Mouse (Mus musculus): ENCODE data around the gene Coq10b.

Coq10b gene

GRCm38 (mm10) chr1:55052355-55052953, at the start of gene Coq10b:
Gene Coq10b, plus strand, starts transcription at chr1:55052770.
- peak; percentile 98 for DNase-seq

- DNase-seq, result peak; percentile 49
Observed at GRCm38 (mm10) chr1:55008313-55008712, 44.3 kb upstream of the Coq10b start.

GRCm38 (mm10) chr1:55012513-55012912, 40.1 kb upstream of the Coq10b start:
- DNase-seq, result no peak

- DNase-seq, result no peak
Observed at GRCm38 (mm10) chr1:55021907-55022306, 30.7 kb upstream of the Coq10b start.

- peak; percentile 27 for DNase-seq
Observed at GRCm38 (mm10) chr1:55025656-55026430, 26.7 kb upstream of the Coq10b start.

GRCm38 (mm10) chr1:55026444-55027252, 25.9 kb upstream of the Coq10b start:
- no peak for DNase-seq

GRCm38 (mm10) chr1:55027253-55027801, 25.2 kb upstream of the Coq10b start, which contains the start of gene Sf3b1:
Gene Sf3b1, minus strand, starts transcription at chr1:55027481.
- DNase-seq, result peak; percentile 96

GRCm38 (mm10) chr1:55027966-55028365, 24.6 kb upstream of the Coq10b start:
- no peak for DNase-seq

GRCm38 (mm10) chr1:55028512-55029249, 23.9 kb upstream of the Coq10b start:
- DNase-seq, result peak; percentile 57

- DNase-seq, result peak; percentile 33
Observed at GRCm38 (mm10) chr1:55029446-55029845, 23.1 kb upstream of the Coq10b start.

GRCm38 (mm10) chr1:55031026-55031779, 21.4 kb upstream of the Coq10b start:
- DNase-seq, result no peak

GRCm38 (mm10) chr1:55039944-55040343, 12.6 kb upstream of the Coq10b start:
- no peak for DNase-seq

GRCm38 (mm10) chr1:55041691-55042090, 10.9 kb upstream of the Coq10b start:
- DNase-seq, result no peak

- DNase-seq, result peak; percentile 61
Observed at GRCm38 (mm10) chr1:55042246-55042645, 10.3 kb upstream of the Coq10b start.

- DNase-seq, result no peak
Observed at GRCm38 (mm10) chr1:55043164-55043563, 9.4 kb upstream of the Coq10b start.

- DNase-seq, result no peak
Observed at GRCm38 (mm10) chr1:55048841-55049587, 3.6 kb upstream of the Coq10b start.

- DNase-seq, result no peak
Observed at GRCm38 (mm10) chr1:55051671-55052070, 899 bp upstream of the Coq10b start.

- DNase-seq, result no peak
Observed at GRCm38 (mm10) chr1:55053005-55053404, 435 bp downstream of the Coq10b start.

GRCm38 (mm10) chr1:55053596-55053995, 1.0 kb downstream of the Coq10b start:
- DNase-seq, result no peak

GRCm38 (mm10) chr1:55055322-55056115, 2.9 kb downstream of the Coq10b start:
- no peak for DNase-seq

Measured in thymus, postnatal 14 days (tissue).